Mouse (Mus musculus) liver, adult 2 months (tissue): ENCODE results near the gene Cacna2d3.

ENCODE experiments used
- CTCF ChIP-seq: fragments of 200-500 bp; IDR thresholded peaks from 2 replicates; pipeline ENCODE4 v1.5.1; 2011; ENCODE audit warnings: low read depth, low read length, control low read depth
- POLR2A ChIP-seq: fragments of 200-500 bp; IDR thresholded peaks from 2 replicates; pipeline ENCODE4 v1.6.1; 2011; ENCODE audit warnings: low read length, control low read depth; ENCODE audit not compliant: insufficient read depth; ENCODE audit errors: extremely low read depth

DNA sequence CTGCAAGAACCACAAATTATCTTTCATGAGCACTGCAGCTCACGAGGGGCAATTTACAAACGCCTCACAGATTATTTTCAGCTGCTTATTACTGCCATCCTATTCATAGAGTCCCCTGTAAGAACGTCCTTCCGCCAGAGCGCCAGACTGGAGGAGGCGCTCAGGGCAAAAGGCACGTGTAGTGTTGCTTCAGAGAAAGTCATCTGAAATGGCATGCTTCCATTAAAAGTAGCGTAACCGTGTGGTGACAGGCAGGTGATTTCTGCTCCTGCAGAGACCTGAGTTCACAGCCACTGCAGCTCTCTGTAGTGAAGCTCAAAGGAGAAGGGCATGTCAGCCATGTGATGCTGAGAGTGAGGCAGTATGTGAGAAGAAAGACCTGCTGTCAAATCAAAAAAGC lies 691.1 kb downstream of the Cacna2d3 start:
- TF ChIP-seq CTCF (no peak), POLR2A (no peak)
